Mouse (Mus musculus) E14TG2a.4 (cell line): ENCODE results near the gene Csk.

Experiments used
- H3K27me3 ChIP-seq: 2 replicates; pipeline ENCODE4 v1.6.1; 2014; ENCODE audit warnings: low read length, control low read depth; ENCODE audit not compliant: insufficient read depth
- H3K36me3 ChIP-seq: 2 replicates; pipeline ENCODE4 v1.6.1; 2014; ENCODE audit warnings: low read length, control low read depth; ENCODE audit not compliant: insufficient read depth
- H3K4me1 ChIP-seq: replicated peaks from 2 replicates; pipeline ENCODE4 v1.6.1; 2014; ENCODE audit warnings: low read depth, low read length, control low read depth
- H3K4me3 ChIP-seq: replicated peaks from 2 replicates; pipeline ENCODE4 v1.5.1; 2014; ENCODE audit warnings: mild to moderate bottlenecking, low read length
- H3K9me3 ChIP-seq: 2 replicates; pipeline ENCODE4 v1.6.1; 2014; ENCODE audit warnings: low read length, control low read depth
- CTCF ChIP-seq: conservative IDR thresholded peaks from 2 replicates; pipeline ENCODE4 v1.5.1; 2014; ENCODE audit warnings: low read length
- NANOG ChIP-seq: IDR thresholded peaks from 2 replicates; pipeline ENCODE4 v1.6.1; 2014; ENCODE audit warnings: borderline replicate concordance, low read length, mixed read lengths
- POU5F1 ChIP-seq: IDR thresholded peaks from 2 replicates; pipeline ENCODE4 v1.6.1; 2014; ENCODE audit warnings: low read length, borderline replicate concordance

Gene Csk

DNA sequence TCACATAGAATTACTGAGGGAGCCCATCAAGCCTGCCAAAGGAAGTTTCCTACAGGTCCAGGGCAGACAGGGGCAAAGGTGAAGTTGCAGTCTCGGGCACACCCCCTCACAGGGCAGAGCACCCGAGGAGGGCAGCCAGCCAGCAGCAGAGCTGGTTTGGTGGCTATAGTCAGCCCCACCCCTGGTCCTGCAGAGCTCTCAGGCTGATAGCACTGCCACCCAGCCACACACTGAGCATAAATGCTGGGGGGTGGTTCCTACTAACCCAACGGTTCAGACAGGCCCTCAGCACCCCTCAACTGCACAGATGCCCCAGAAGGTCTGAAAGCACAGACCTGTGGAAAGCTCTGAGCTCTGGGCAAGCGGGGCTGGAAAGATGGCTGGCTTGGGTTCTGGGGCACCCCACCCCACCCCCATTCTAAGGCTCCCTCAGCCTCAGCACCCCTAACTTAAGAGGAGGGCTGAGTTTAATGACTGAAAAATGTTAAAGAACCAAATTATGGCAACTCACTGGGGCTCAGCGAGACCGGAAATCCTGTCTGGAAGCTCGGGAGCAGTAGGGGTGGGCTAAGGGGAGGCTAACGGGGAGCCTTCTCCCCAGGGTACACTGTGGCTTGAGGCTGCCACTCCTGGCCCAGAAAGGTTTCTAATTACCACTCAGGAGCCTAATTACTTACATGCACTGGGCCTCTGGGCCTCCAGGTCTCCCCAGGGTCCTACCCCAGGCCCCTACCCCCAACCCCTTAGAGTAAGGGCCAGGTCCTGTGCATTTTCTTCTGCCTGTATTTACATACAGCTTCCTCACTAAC lies 14.6 kb downstream of the Csk start:
- H3K36me3 ChIP-seq, result peaks cover 18% of the 10 kb centered on the region; the same call in 1 of the 2 replicates
- peaks cover 61% of the 10 kb centered on the region for H3K4me1 ChIP-seq
- no peaks in the 10 kb centered on the region for H3K27me3 ChIP-seq
- H3K4me3 ChIP-seq, result no peak overlapping the region
- TF ChIP-seq NANOG, result no peak
- TF ChIP-seq POU5F1, result no peak
- no peak for TF ChIP-seq CTCF
- no peaks in the 10 kb centered on the region for H3K9me3 ChIP-seq

DNA sequence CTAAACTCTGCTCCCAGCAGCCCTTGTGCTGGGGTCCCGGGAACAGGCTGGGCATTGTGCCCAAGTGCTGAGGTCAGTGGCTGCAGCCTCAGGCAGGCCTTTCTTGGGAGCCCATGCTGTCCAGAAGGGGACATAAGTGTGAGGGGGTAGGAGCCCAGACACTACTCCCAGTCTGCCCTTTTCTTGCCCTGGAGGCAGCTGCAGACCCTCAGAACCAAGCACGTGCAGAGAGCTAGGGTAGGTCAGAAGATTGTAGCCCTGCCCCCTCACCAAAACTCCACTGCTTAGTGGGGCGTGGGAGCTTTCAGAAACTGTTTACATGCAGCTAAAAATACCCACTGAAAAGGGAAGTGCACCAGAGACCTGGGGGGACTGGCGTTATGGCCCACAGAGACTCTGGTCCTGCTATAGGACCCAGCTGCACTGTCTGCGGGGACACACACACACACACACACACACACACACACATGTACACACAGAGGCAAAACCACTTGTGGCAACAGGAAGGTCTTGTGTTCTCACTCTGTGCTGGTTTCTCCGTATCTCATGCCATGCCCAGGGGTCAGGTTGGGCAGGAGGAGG lies 15.6 kb downstream of the Csk start:
- Histone ChIP-seq H3K27me3 (no peaks in the 10 kb centered on the region), H3K4me1 (peaks cover 61% of the 10 kb centered on the region), H3K4me3 (no peak overlapping the region), H3K36me3 (peaks cover 18% of the 10 kb centered on the region; the same call in 1 of the 2 replicates), H3K9me3 (no peaks in the 10 kb centered on the region)
- TF ChIP-seq POU5F1, result no peak
- TF ChIP-seq CTCF, result no peak
- no peak for TF ChIP-seq NANOG

DNA sequence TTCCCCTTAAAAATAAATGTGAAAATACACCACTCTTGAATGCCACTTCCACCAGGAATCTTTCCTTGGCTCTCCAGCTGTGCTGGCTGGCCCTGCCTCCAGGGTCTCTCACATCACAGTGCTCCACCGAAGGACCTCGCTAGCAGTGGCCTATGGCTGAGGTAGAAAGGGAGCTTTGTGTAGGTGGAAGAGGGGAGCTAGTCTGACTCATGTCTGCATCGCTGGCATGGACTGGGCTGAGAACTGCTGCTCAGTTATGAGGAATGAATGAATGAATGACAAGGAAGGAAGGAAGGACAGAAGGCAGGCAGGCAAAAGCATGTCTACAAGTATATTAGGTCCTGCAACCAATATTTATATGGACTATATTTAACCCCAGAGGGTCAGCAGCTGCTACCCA lies 16.2 kb downstream of the Csk start:
- Histone ChIP-seq H3K9me3 (no peaks in the 10 kb centered on the region), H3K27me3 (no peaks in the 10 kb centered on the region), H3K36me3 (peaks cover 20% of the 10 kb centered on the region; the same call in 1 of the 2 replicates), H3K4me1 (peaks cover 55% of the 10 kb centered on the region), H3K4me3 (no peak overlapping the region)
- TF ChIP-seq CTCF (no peak), NANOG (no peak)

DNA sequence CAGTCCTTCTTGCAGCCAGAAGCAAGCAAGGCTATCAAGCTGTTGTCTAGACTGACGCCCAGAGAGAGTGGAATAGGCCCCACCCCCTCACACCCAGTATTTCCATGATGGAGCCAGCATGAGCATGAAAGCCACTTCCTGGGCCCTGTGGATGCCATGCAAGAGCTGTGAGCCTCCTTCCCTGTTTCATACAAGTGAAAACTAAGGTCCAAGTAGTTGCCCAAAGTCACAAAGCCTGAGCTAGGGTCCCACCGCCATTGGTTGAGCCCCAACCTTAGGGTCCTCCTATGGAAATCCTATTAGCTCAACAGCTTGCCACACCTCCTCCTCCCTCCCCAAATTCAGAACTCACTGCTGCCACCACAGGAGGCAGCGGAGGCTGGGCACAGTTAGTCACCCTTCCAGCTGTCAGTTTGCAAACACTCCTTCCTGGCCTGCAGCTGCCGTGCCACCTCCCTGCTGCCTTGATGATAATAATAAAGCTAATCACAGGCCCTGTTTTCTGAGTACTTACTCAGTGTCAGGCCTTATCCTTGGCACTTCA lies 19.9 kb downstream of the Csk start:
- TF ChIP-seq POU5F1, result no peak
- no peak for TF ChIP-seq NANOG
- TF ChIP-seq CTCF, result no peak
- Histone ChIP-seq H3K4me1 (peaks cover 41% of the 10 kb centered on the region), H3K27me3 (no peaks in the 10 kb centered on the region), H3K9me3 (no peaks in the 10 kb centered on the region), H3K36me3 (peaks cover 46% of the 10 kb centered on the region), H3K4me3 (no peak overlapping the region)

DNA sequence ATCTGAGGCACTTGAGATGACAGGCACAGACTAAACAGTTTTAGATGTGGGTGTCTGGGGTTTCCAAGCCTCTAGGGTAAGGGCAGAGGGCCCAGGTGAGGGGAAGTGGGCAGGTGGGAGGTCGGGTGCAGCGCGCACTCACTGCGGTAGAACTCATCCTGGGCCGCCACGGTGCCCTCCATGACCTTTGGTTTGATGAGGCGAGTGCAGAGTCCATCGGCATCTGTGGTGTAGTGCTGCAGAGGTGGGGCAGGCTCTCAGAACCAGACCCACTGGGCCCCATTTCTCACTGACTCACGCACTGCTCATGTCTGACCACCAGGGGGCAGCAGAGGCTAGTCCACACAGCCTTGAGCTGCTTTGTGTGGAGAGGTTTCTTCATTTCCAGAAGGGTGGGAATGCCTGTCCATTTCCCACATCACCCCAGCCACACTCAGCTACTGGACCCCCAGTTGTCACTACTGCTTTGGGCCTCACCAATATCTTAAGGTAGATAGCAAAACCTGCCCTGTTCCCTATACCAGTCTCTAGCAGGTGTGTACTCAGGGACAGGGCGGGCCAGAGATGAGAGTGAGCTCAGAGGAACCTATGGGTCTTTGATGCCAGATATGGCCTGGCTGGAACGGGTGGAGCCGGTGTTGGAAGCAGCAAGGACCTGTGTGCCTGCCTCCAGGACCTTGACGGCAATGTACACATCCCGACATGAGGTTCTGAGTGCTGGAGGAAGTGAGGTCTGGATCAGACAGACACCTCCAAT lies 24.1 kb downstream of the Csk start:
- Histone ChIP-seq H3K9me3 (no peaks in the 10 kb centered on the region), H3K27me3 (no peaks in the 10 kb centered on the region), H3K4me3 (0 out of 2 replicates have a peak overlapping the region, but pooled peaks have one; percentile 7), H3K36me3 (peaks cover 76% of the 10 kb centered on the region), H3K4me1 (peaks cover 74% of the 10 kb centered on the region)
- TF ChIP-seq CTCF (peak; percentile 92), POU5F1 (no peak), NANOG (no peak)

DNA sequence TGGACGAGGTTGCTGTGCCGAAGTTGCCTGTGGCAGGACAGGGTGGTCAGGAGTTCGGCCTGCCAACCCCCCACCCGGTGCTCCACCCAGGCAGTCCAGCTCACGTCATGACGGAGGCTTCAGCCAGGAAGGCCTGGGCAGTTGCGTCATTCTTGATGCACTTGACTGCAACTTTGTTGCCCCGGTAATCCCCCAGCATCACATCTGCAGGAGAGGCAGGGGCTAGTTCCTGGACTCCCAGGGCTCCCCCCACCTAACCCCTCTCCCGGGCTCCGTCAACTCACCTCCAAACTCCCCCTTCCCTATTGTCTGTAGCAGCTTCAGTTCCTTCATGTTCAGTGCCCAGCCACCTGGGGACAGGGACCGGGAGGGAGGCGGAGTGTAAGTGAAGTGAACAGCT lies 24.7 kb downstream of the Csk start:
- Histone ChIP-seq H3K36me3 (peaks cover 73% of the 10 kb centered on the region), H3K9me3 (no peaks in the 10 kb centered on the region), H3K4me1 (peaks cover 69% of the 10 kb centered on the region), H3K27me3 (no peaks in the 10 kb centered on the region), H3K4me3 (0 out of 2 replicates have a peak overlapping the region, but pooled peaks have one; percentile 7)
- no peak for TF ChIP-seq POU5F1
- TF ChIP-seq NANOG, result no peak
- TF ChIP-seq CTCF, result no peak

DNA sequence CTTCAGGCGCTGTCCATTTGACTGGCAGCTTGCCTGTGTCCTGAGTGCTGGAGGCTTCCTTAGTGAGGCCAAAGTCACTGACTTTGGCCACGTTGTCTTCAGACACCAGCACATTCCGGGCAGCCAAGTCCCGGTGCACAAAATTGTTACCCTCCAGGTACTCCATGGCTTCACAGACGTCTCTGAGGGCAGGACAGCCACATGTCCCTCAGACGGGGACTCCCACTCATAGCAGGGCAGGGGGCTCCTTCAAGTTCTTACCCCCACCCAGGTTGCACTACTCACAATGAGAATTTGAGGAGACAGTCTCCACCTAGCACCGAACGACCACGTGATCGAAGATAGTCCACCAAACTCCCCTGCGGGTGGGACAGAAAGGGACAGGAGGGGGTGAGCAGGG lies 25.5 kb downstream of the Csk start:
- Histone ChIP-seq H3K27me3 (no peaks in the 10 kb centered on the region), H3K36me3 (peaks cover 73% of the 10 kb centered on the region), H3K9me3 (peaks cover 4% of the 10 kb centered on the region; the same call in 1 of the 2 replicates), H3K4me1 (peaks cover 63% of the 10 kb centered on the region), H3K4me3 (no peak overlapping the region)
- TF ChIP-seq NANOG (no peak), POU5F1 (no peak), CTCF (no peak)

DNA sequence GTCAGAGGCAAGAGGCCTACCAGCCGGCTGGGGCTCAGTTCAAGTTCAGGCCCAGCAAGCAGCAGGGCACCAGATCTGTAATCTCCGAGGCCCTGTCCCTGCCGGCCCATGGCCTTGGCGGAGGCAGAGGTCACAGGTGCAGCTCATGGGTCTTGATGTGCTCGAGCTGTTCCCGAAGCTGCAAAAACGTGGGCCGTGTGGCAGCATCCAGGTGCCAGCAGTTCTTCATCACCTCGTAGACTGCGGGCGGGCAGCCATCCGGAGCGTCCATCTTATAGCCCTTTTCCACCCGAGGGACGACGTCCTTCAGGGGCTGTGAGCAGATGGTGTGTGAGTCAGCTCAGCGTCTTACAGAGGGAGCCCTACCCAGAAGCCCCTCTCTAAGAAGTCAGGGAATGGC lies 26.2 kb downstream of the Csk start:
- Histone ChIP-seq H3K4me1 (peaks cover 63% of the 10 kb centered on the region), H3K27me3 (no peaks in the 10 kb centered on the region), H3K4me3 (peak overlapping the region; percentile 67), H3K9me3 (peaks cover 5% of the 10 kb centered on the region; the same call in 1 of the 2 replicates), H3K36me3 (peaks cover 69% of the 10 kb centered on the region)
- TF ChIP-seq NANOG (no peak), CTCF (no peak), POU5F1 (no peak)
